Mouse (Mus musculus) myocyte (in vitro differentiated cells): ENCODE measurements around the gene Gm11172.

Experiments
- MAX ChIP-seq: IDR thresholded peaks from one replicate; pipeline ENCODE4 v1.6.1; 2011; ENCODE audit warnings: low read depth, mild to moderate bottlenecking, control low read depth
- POLR2A ChIP-seq: IDR thresholded peaks from one replicate; pipeline ENCODE4 v1.6.1; 2011; ENCODE audit warnings: low read depth, mild to moderate bottlenecking, control low read depth, moderate library complexity; ENCODE audit not compliant: insufficient read length
- TCF12 ChIP-seq: IDR thresholded peaks from one replicate; pipeline ENCODE4 v1.6.1; 2011; ENCODE audit warnings: mild to moderate bottlenecking, control low read depth; ENCODE audit not compliant: poor library complexity, insufficient read depth, severe bottlenecking
- TCF3 ChIP-seq: IDR thresholded peaks from one replicate; pipeline ENCODE4 v1.6.1; 2011; ENCODE audit warnings: low read depth, control low read depth; ENCODE audit not compliant: insufficient read length
- USF1 ChIP-seq: IDR thresholded peaks from one replicate; pipeline ENCODE4 v1.6.1; 2011; ENCODE audit warnings: low read depth, mild to moderate bottlenecking, control low read depth, moderate library complexity

DNA sequence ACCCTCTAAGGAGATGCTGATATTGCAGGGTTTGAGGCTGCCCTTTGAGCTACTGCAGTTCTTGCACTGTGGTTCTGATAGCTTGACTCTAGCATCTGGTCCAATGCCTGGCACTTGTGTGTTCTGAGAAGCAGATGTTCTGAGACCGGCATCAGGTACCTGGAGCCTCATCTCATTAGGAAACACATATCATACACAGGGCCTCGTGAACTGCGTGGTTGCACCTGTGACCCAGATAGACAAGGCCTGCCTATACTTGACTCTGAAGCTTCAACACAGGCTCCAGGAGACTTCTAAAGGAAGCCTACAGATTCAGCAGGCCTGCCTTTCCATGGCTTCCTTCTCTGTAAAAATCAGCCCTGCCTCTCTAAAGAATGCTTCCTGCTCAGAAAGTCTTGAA, 23.7 kb downstream of the Gm11172 start:
- no peak for TF ChIP-seq TCF3
- TF ChIP-seq MAX = no peak
- TF ChIP-seq POLR2A = no peak
- no peak for TF ChIP-seq USF1
- no peak for TF ChIP-seq TCF12
